9 mouse cellular contexts compared by ENCODE assay signal in genomic region chr8:84713381-84713780, GRCm38 (mm10). TPM values are rescaled to one million over a fixed set of nuclear protein-coding genes. Genes with fewer than 3 reads are reported as not detected.
A peak's percentile ranks its signal among the peaks of the same experiment; 100 is the strongest.
DNase-seq lines count a peak whose midpoint lies in the region; ATAC-seq and TF ChIP-seq lines count a peak whose summit lies in the region.
"Had no signal": no experiment of that assay in that cellular context is flagged by ENCODE, and none has a peak within 500 bp of the region (broad histone marks: within the 10 kb centered on the region; RNA-seq: fewer than 3 reads in every experiment).

No protein-coding gene starts in this region.

- no peak for TF ChIP-seq CTCF in intestine, postnatal 0 days (IDR thresholded peaks at IDR 0.05; ENCODE audit: low read depth)

- H3K27me3 ChIP-seq in intestine, embryonic 14.5 days (replicated peaks; ENCODE audit: control insufficient read depth, insufficient read depth, low read length), result peaks cover 54% of the 10 kb centered on the region
- H3K27me3 ChIP-seq in intestine, postnatal 0 days (replicated peaks; ENCODE audit: control insufficient read depth, insufficient read depth, low read length), result peaks cover 31% of the 10 kb centered on the region
- H3K27me3 ChIP-seq in embryonic facial prominence, embryonic 11.5 days (ENCODE audit: control insufficient read depth, insufficient read depth, low read length), result peaks cover 49% of the 10 kb centered on the region
- H3K27me3 ChIP-seq in hindbrain, embryonic 14.5 days (ENCODE audit: control insufficient read depth, insufficient read depth, low read length), result peaks cover 48% of the 10 kb centered on the region
- H3K27me3 ChIP-seq in midbrain, embryonic 15.5 days (replicated peaks), result peaks cover 10% of the 10 kb centered on the region

- peaks cover 33% of the 10 kb centered on the region for H3K4me1 ChIP-seq in intestine, embryonic 14.5 days (replicated peaks; ENCODE audit: control insufficient read depth, insufficient read depth, low read length)
- H3K4me1 ChIP-seq in intestine, postnatal 0 days (replicated peaks; ENCODE audit: control insufficient read depth, insufficient read depth, low read length), result no peaks in the 10 kb centered on the region
- peaks cover 31% of the 10 kb centered on the region for H3K4me1 ChIP-seq in embryonic facial prominence, embryonic 11.5 days (ENCODE audit: control insufficient read depth, insufficient read depth, low read length)
- H3K4me1 ChIP-seq in hindbrain, embryonic 14.5 days (replicated peaks; ENCODE audit: control insufficient read depth, insufficient read depth, low read length), result peaks cover 45% of the 10 kb centered on the region
- peaks cover 57% of the 10 kb centered on the region for H3K4me1 ChIP-seq in midbrain, embryonic 15.5 days

- H3K9me3 ChIP-seq in intestine, embryonic 14.5 days (ENCODE audit: control insufficient read depth, low read length), result no peaks in the 10 kb centered on the region
- H3K9me3 ChIP-seq in intestine, postnatal 0 days (ENCODE audit: control insufficient read depth), result no peaks in the 10 kb centered on the region
- no peaks in the 10 kb centered on the region for H3K9me3 ChIP-seq in embryonic facial prominence, embryonic 11.5 days (replicated peaks; ENCODE audit: control insufficient read depth, low read length)
- H3K9me3 ChIP-seq in hindbrain, embryonic 14.5 days (ENCODE audit: control insufficient read depth, low read length), result no peaks in the 10 kb centered on the region
- no peaks in the 10 kb centered on the region for H3K9me3 ChIP-seq in midbrain, embryonic 15.5 days

- DNase-seq in intestine, embryonic 14.5 days (ENCODE audit: low spot score), result no peak
- DNase-seq in embryonic facial prominence, embryonic 11.5 days (ENCODE audit: low spot score), result no peak
- no peak for DNase-seq in hindbrain, embryonic 14.5 days (ENCODE audit: low spot score)
- no peak for DNase-seq in spleen, postnatal 14 days (ENCODE audit: low spot score in 2 of 2)
- no peak for DNase-seq in frontal cortex, postnatal 14 days (ENCODE audit: low spot score in 2 of 2)
- DNase-seq: lung, postnatal 14 days had no signal

- H3K4me3 ChIP-seq in intestine, embryonic 14.5 days (ENCODE audit: low read depth, low read length), result no peak overlapping the region
- no peak overlapping the region for H3K4me3 ChIP-seq in intestine, postnatal 0 days (ENCODE audit: low read depth, low read length)
- H3K4me3 ChIP-seq in embryonic facial prominence, embryonic 11.5 days (ENCODE audit: low read depth, low read length), result no peak overlapping the region
- no peak overlapping the region for H3K4me3 ChIP-seq in hindbrain, embryonic 14.5 days (replicated peaks; ENCODE audit: low read length)
- H3K4me3 ChIP-seq in midbrain, embryonic 15.5 days, result no peak overlapping the region

- H3K27ac ChIP-seq in intestine, embryonic 14.5 days (ENCODE audit: low read depth), result peak overlapping the region; percentile 80
- H3K27ac ChIP-seq in intestine, postnatal 0 days (ENCODE audit: low read depth, low read length), result no peak overlapping the region
- peak overlapping the region; percentile 84 for H3K27ac ChIP-seq in embryonic facial prominence, embryonic 11.5 days (replicated peaks; ENCODE audit: low read depth, low read length)
- peak overlapping the region; percentile 90 for H3K27ac ChIP-seq in hindbrain, embryonic 14.5 days
- peak overlapping the region; percentile 78 for H3K27ac ChIP-seq in midbrain, embryonic 15.5 days

- 68% methylated on average over 4 of the region's 4 CpGs for WGBS in intestine, embryonic 14.5 days
- 56% methylated on average over 4 of the region's 4 CpGs for WGBS in intestine, postnatal 0 days
- WGBS in embryonic facial prominence, embryonic 11.5 days, result 30% methylated on average over 4 of the region's 4 CpGs
- 45% methylated on average over 4 of the region's 4 CpGs for WGBS in hindbrain, embryonic 14.5 days
- 49% methylated on average over 4 of the region's 4 CpGs for WGBS in midbrain, embryonic 15.5 days

- H3K4me2 ChIP-seq in intestine, embryonic 14.5 days (ENCODE audit: low read length), result no peak overlapping the region
- no peak overlapping the region for H3K4me2 ChIP-seq in intestine, postnatal 0 days (replicated peaks; ENCODE audit: low read depth)
- no peak overlapping the region for H3K4me2 ChIP-seq in embryonic facial prominence, embryonic 11.5 days (ENCODE audit: low read depth, low read length)
- no peak overlapping the region for H3K4me2 ChIP-seq in hindbrain, embryonic 14.5 days (replicated peaks)
- no peak overlapping the region for H3K4me2 ChIP-seq in midbrain, embryonic 15.5 days

- H3K36me3 ChIP-seq in intestine, embryonic 14.5 days (ENCODE audit: control insufficient read depth, insufficient read depth, low read length), result no peaks in the 10 kb centered on the region
- no peaks in the 10 kb centered on the region for H3K36me3 ChIP-seq in intestine, postnatal 0 days (ENCODE audit: control insufficient read depth, insufficient read depth)
- no peaks in the 10 kb centered on the region for H3K36me3 ChIP-seq in embryonic facial prominence, embryonic 11.5 days (replicated peaks; ENCODE audit: control insufficient read depth, insufficient read depth, low read depth, low read length)
- no peaks in the 10 kb centered on the region for H3K36me3 ChIP-seq in hindbrain, embryonic 14.5 days (replicated peaks; ENCODE audit: control insufficient read depth, insufficient read depth)
- H3K36me3 ChIP-seq in midbrain, embryonic 15.5 days (replicated peaks), result no peaks in the 10 kb centered on the region

- no peak for ATAC-seq in intestine, embryonic 14.5 days (replicated peaks; ENCODE audit: low FRiP score, low TSS enrichment, low read depth)
- ATAC-seq in intestine, postnatal 0 days, result no peak
- no peak for ATAC-seq in embryonic facial prominence, embryonic 11.5 days (replicated peaks; ENCODE audit: insufficient number of reproducible peaks, low FRiP score, low TSS enrichment, low read depth)
- no peak for ATAC-seq in hindbrain, embryonic 14.5 days (ENCODE audit: low FRiP score)
- no peak for ATAC-seq in midbrain, embryonic 15.5 days (replicated peaks)
- no peak for ATAC-seq in cerebellum, adult (ENCODE audit: insufficient number of reproducible peaks, low FRiP score, low TSS enrichment)

- no peak overlapping the region for H3K9ac ChIP-seq in intestine, embryonic 14.5 days (ENCODE audit: low read length)
- H3K9ac ChIP-seq in intestine, postnatal 0 days (ENCODE audit: low read depth, low read length), result no peak overlapping the region
- peak overlapping the region; percentile 34 for H3K9ac ChIP-seq in embryonic facial prominence, embryonic 11.5 days (replicated peaks; ENCODE audit: low read length)
- H3K9ac ChIP-seq in hindbrain, embryonic 14.5 days, result no peak overlapping the region
- H3K9ac ChIP-seq in midbrain, embryonic 15.5 days, result no peak overlapping the region

RNA-seq across cellular contexts. Expression of gene G430095P16Rik, which starts 9.4 kb away (rescaled TPM):
- polyA plus RNA-seq in intestine, embryonic 14.5 days (2014; fragmentation: Nextera tagmentation; extraction: Ambion mirVana), result 3.3 and 4.1 TPM in 2 replicates
- polyA plus RNA-seq in intestine, postnatal 0 days (2015; fragmentation: Nextera tagmentation; extraction: Ambion mirVana), result 1.0 and 1.5 TPM in 2 replicates
- 3.6 and 5.7 TPM in 2 replicates for polyA plus RNA-seq in embryonic facial prominence, embryonic 11.5 days (2014; fragmentation: Nextera tagmentation; extraction: Ambion mirVana)
- polyA plus RNA-seq in hindbrain, embryonic 14.5 days (2014; fragmentation: Nextera tagmentation; extraction: Ambion mirVana), result 0.55 and 0.71 TPM in 2 replicates
- polyA plus RNA-seq in midbrain, embryonic 15.5 days (2015; fragmentation: Nextera tagmentation; extraction: Ambion mirVana), result 0.97 and 1.8 TPM in 2 replicates

RNA-seq across cellular contexts. Expression of gene Lyl1, which starts 12.1 kb away (rescaled TPM):
- polyA plus RNA-seq in intestine, embryonic 14.5 days (2014; fragmentation: Nextera tagmentation; extraction: Ambion mirVana), result 4.3 and 5.2 TPM in 2 replicates
- polyA plus RNA-seq in intestine, postnatal 0 days (2015; fragmentation: Nextera tagmentation; extraction: Ambion mirVana), result 3.5 and 3.9 TPM in 2 replicates
- 4.6 and 5.3 TPM in 2 replicates for polyA plus RNA-seq in embryonic facial prominence, embryonic 11.5 days (2014; fragmentation: Nextera tagmentation; extraction: Ambion mirVana)
- polyA plus RNA-seq in hindbrain, embryonic 14.5 days (2014; fragmentation: Nextera tagmentation; extraction: Ambion mirVana), result 3.8 and 5.1 TPM in 2 replicates
- 3.4 and 4.2 TPM in 2 replicates for polyA plus RNA-seq in midbrain, embryonic 15.5 days (2015; fragmentation: Nextera tagmentation; extraction: Ambion mirVana)

RNA-seq across cellular contexts. Expression of gene Nacc1, which starts 25.7 kb away (rescaled TPM):
- 23.7 and 25.0 TPM in 2 replicates for polyA plus RNA-seq in intestine, embryonic 14.5 days (2014; fragmentation: Nextera tagmentation; extraction: Ambion mirVana)
- 9.3 and 9.8 TPM in 2 replicates for polyA plus RNA-seq in intestine, postnatal 0 days (2015; fragmentation: Nextera tagmentation; extraction: Ambion mirVana)
- 21.0 and 21.1 TPM in 2 replicates for polyA plus RNA-seq in embryonic facial prominence, embryonic 11.5 days (2014; fragmentation: Nextera tagmentation; extraction: Ambion mirVana)
- 17.8 and 18.1 TPM in 2 replicates for polyA plus RNA-seq in hindbrain, embryonic 14.5 days (2014; fragmentation: Nextera tagmentation; extraction: Ambion mirVana)
- polyA plus RNA-seq in midbrain, embryonic 15.5 days (2015; fragmentation: Nextera tagmentation; extraction: Ambion mirVana), result 16.3 and 17.2 TPM in 2 replicates

RNA-seq across cellular contexts. Expression of gene Trmt1, which starts 27.3 kb away (rescaled TPM):
- 85.9 and 87.0 TPM in 2 replicates for polyA plus RNA-seq in intestine, embryonic 14.5 days (2014; fragmentation: Nextera tagmentation; extraction: Ambion mirVana)
- 22.3 and 23.7 TPM in 2 replicates for polyA plus RNA-seq in intestine, postnatal 0 days (2015; fragmentation: Nextera tagmentation; extraction: Ambion mirVana)
- 61.5 and 64.7 TPM in 2 replicates for polyA plus RNA-seq in embryonic facial prominence, embryonic 11.5 days (2014; fragmentation: Nextera tagmentation; extraction: Ambion mirVana)
- 55.2 and 62.1 TPM in 2 replicates for polyA plus RNA-seq in hindbrain, embryonic 14.5 days (2014; fragmentation: Nextera tagmentation; extraction: Ambion mirVana)
- polyA plus RNA-seq in midbrain, embryonic 15.5 days (2015; fragmentation: Nextera tagmentation; extraction: Ambion mirVana), result 63.3 and 66.7 TPM in 2 replicates

RNA-seq across cellular contexts. Expression of gene Ier2, which starts 50.7 kb away (rescaled TPM):
- polyA plus RNA-seq in intestine, embryonic 14.5 days (2014; fragmentation: Nextera tagmentation; extraction: Ambion mirVana), result 73.2 and 75.5 TPM in 2 replicates
- 77.3 and 79.4 TPM in 2 replicates for polyA plus RNA-seq in intestine, postnatal 0 days (2015; fragmentation: Nextera tagmentation; extraction: Ambion mirVana)
- polyA plus RNA-seq in embryonic facial prominence, embryonic 11.5 days (2014; fragmentation: Nextera tagmentation; extraction: Ambion mirVana), result 86.9 and 89.6 TPM in 2 replicates
- polyA plus RNA-seq in hindbrain, embryonic 14.5 days (2014; fragmentation: Nextera tagmentation; extraction: Ambion mirVana), result 17.4 and 20.1 TPM in 2 replicates
- 16.9 and 17.8 TPM in 2 replicates for polyA plus RNA-seq in midbrain, embryonic 15.5 days (2015; fragmentation: Nextera tagmentation; extraction: Ambion mirVana)
